Mouse (Mus musculus): ENCODE results near the gene Vps13d.

GRCm38 (mm10) chr4:145023911-145024310, 170.9 kb downstream of the Vps13d start:
- TF ChIP-seq EP300 (IDR thresholded peaks at IDR 0.05; ENCODE audit: low read length) (no peak), CHD1 (IDR thresholded peaks at IDR 0.05; ENCODE audit: low read depth, low read length) (no peak), POLR2A (IDR thresholded peaks at IDR 0.05; ENCODE audit: low read depth, low read length) (no peak), HCFC1 (IDR thresholded peaks at IDR 0.05; ENCODE audit: low read depth, low read length) (no peak), CTCF (conservative IDR thresholded peaks at IDR 0.05 in 1 of 2, IDR thresholded peaks at IDR 0.05 in 1 of 2; ENCODE audit: low read depth in 2 of 2, low read length in 2 of 2) (no peak), POLR2AphosphoS2 (IDR thresholded peaks at IDR 0.05; ENCODE audit: low read depth, low read length) (no peak), PAX5 (IDR thresholded peaks at IDR 0.05; ENCODE audit: low read length) (no peak), USF1 (IDR thresholded peaks at IDR 0.05; ENCODE audit: low read depth, low read length) (no peak), TCF12 (IDR thresholded peaks at IDR 0.05; ENCODE audit: low read depth, low read length) (no peak), NELFE (IDR thresholded peaks at IDR 0.05; ENCODE audit: low read depth, low read length) (no peak), MXI1 (IDR thresholded peaks at IDR 0.05; ENCODE audit: low read depth, low read length) (no peak), RCOR1 (conservative IDR thresholded peaks at IDR 0.05; ENCODE audit: low read depth, low read length) (no peak), SIN3A (IDR thresholded peaks at IDR 0.05; ENCODE audit: low read length) (no peak), SMC3 (IDR thresholded peaks at IDR 0.05; ENCODE audit: low read depth, low read length) (no peak)

Data from CH12.LX (cell line).